Mouse (Mus musculus) cerebellum, adult 11 months (tissue): ENCODE data around the gene Faap20.
"Not testable (repeated sequence)": the region's sequence is repeated elsewhere in the genome, so short reads cannot be mapped to it uniquely, and the experiment has no call there.

Experiments used
- DNase-seq: peaks from one replicate; pipeline ENCODE4 v3.0.0; 2022

Faap20 gene

DNA sequence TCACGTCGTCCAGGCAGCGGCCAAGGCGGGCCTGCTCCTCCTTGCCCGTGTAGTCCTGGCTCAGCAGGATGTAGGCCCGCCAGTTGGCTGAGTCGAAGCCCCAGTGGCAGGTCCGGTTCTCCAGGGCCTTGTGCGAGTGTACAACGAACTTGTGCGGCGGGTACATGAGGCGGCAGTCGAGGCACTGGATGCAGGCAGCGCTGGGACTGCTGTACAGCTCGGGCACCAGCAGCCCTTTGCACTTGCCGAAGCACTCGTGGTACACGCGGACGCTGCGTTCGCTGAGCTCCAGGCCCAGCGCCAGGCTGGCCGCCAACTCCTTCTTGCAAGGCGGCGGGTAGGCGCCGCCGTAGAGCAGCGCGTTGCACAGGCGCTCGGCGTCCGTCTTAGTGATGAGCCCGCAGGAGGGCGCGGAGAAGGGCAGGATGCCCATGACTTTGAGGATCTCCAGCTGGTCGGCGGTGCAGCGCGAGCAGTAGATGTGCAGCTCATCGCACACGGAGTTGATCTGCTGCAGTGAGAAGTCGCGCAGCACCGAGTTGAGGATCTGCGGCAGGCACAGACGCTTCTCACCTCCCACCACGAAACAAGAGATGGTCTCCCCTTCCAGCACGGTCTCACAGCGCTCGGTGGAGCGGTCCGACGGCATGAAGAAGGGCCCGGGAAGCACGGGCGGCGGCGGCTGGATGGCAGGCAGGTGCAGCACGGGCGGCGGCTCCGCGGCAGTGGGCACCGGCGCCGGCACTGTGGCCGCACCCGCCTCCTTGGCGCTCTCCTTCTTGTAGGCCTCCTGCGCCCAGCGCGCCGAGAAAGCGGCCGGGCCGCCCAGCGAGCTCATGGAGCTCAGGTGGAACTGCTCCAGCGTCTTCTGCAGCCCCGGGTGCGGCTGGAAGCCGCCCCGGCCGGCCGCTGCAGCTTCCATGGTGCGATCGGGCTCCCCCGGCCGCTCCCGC lies 27.7 kb upstream of the Faap20 start:
- DNase-seq, result peak; percentile 76

GRCm38 (mm10) chr4:155222552-155222840 lies 27.1 kb upstream of the Faap20 start, which contains the start of gene Ski:
Gene Ski, minus strand, starts transcription at chr4:155222592.
- DNase-seq, result no peak

- peak; percentile 100 for DNase-seq
Measured at GRCm38 (mm10) chr4:155222841-155223593, 26.6 kb upstream of the Faap20 start.

- DNase-seq, result no peak
Measured at GRCm38 (mm10) chr4:155223594-155224528, 25.7 kb upstream of the Faap20 start.

GRCm38 (mm10) chr4:155225918-155226317 lies 23.7 kb upstream of the Faap20 start:
- no peak for DNase-seq

DNA sequence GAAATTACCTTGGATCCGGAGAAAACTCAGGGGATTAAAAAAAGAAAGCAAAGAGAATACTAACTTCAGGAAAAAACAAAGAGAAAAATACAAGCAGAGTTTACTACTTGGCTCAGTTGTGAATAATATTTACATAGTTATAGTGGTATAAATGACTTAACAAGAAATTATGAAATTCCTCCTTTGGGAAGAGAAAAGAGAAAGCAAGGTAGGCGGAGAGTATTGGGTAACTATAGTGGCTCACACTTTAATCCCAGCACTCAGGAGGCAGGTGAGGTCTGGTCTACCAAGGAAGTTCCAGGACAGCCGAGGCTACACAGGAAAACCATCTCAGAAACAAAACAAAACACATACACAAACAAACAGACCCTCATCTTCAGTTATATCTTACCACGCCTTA lies 21.6 kb upstream of the Faap20 start:
- DNase-seq, result no peak

DNA sequence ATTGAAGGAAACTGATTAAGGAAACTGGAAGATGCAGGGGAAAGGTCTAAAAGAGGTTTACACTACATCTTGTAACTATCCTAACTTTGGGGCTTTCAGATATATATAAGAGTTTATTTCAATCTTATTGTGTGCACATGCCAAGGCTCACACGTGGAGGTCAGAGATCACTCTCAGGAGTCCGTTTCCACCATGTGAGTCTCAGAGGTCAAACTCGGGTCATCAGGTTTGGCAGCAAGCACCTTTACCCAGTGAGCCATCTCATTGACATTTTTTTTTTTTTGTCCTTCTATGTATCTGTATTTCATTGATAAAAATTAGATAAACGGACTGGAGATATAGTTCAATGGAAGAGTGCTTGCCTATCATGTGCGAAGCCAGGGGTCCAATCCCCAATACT lies 21.1 kb upstream of the Faap20 start:
- DNase-seq, result no peak

DNA sequence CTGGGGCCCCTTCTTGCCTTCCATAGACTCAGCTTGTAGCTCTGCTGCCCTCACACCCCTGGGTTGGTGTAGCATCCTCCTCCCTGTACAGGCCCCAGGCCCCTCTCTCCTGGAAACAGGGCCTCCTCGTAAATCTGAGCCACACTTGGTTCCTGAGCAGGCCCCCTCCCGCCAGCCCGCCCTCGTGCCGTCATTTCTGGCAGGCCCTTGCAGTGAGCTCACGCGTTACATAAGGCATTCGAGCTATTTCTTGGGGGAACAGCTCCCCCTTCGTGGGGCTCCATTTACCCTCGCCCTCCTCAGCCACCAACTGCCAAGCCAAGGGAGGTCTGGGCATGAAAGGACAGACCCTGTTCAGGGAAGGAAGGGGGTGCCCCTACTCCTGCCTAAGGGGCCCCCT lies 15.7 kb upstream of the Faap20 start:
- peak; percentile 78 for DNase-seq

DNA sequence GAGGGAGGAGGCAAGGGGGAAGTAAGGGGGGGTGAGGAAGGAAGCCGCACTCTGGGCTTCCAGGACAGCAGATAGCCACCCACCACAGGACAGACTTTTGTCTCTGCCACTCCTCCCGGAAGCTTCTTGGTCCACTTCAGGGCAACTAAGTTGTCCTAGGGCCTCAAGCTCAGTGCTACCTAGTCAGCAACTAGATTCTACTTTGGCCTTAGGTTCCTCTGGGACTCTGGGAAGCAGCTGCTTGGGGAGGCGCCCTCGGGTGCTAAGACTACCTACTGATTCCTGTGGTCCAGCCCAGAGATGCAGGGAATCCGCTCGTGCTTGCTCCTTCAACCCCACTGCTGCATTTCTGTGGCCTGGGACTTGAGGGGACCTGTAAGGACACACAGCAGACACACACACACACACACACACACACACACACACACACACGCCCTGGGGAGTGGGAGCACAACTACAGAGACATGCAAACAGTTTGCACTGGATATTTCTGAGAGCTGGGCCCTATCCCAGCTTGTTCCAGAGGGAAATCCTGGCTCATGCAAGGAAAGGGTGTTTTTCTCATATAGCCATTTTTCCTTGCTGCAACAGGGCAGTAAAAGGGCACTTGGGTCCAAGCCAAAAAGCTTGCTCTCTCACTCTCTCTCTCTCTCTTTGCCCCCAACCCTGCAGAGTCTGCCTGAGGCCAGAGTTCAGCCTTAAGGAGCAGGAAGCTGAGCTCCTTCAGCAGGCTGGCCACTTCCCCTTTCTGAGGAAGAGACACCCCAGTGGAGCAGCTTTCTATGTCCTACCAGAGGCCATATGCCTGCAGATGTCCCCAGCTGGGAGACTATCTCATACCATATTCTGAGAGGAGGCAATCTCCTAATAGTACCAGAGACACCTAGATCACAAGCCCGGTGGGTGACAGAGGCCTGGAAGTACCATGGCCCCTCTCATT lies 15.0 kb upstream of the Faap20 start:
- DNase-seq, result no peak

GRCm38 (mm10) chr4:155235311-155236119 lies 14.1 kb upstream of the Faap20 start:
- peak; percentile 75 for DNase-seq

DNA sequence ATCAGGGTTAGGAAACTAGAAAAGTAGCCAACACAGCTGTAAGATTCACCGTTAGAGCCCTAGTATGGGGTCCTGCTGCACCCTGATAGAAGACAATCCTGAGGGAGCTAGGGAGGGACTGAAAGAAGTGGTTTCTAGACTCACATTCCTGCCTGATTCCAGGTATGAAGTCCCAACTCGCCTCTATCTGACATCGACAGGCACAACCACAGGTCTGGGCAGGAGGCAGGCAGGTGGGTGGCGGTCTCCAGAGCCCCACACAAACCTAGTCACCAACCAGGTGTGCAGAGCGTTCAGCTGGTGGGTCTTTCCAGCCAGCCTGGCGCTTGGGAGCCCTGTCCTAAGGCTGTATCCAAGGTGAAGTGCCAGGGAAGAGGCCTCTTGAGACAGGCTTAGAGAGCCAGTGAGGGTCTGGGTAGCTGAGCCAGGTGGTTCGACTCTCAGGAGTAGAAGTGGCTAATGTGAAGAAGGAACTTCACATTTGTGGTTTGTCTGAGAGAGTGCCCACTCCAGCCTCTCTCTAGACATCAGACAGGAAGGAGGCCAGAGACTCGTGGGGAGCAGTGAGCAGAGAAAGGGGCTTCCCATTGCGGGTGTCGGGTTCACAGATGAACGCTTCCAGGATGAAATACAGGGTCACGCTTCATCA lies 12.7 kb upstream of the Faap20 start:
- DNase-seq, result no peak

GRCm38 (mm10) chr4:155238276-155238675 lies 11.3 kb upstream of the Faap20 start:
- no peak for DNase-seq

DNA sequence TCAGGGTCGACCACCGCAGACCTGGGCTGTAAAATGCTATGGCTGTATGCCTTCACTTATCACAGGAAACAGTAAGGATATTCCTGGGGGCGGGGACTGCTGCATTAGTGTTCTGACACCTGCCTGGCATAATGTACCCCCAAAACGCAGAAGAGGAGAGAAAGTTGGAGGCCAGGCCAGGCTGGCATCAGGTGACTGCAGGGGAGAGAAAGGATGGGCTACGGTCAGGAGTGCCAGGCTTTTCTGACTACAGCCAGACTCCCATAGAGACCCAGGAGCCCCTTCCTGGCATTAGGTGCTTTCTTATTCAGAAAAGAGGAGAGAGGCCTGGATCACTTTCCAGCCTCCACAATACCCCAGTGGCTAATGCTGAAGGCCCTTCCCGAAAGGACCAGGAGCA lies 10.1 kb upstream of the Faap20 start:
- DNase-seq, result no peak

DNA sequence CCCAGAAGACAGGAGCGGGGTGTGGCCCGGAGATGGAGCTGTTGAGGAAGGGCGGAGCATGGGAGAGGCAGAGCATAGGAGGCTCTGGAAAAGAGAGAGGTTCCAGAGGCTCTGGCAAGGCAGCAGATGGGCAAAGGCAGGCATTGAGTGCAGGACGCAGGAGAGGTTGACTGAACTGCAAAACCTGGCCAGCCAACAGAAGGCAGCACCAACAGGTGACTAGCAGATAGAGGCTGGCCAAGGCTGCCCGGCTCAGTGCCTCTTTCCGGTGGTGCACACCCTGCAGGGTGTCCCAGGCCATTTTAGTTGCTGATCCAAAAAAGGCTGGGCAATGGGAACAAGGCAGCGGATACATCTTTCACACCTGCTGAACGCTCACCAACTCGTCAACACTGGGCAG lies 7.8 kb upstream of the Faap20 start:
- peak; percentile 89 for DNase-seq

DNA sequence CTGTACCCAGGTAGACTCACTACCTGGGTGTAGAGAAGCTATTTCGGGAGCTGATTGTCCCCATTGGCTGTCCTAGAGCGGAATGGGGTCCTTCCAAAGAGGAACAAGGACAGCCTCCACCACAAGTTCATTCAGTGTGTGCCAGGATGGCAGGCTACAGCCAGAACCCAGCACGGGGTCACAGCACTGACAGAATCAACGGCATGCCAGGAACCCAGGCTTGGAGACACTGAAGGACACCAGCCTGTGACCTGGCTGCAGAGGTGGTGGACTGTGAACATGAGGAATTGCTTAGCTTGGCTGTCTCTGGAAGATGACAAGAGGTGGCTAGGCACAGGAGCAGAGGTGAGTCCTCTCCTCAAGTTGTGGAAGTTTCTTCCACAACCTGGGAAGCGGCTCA lies 7.3 kb upstream of the Faap20 start:
- DNase-seq, result no peak

GRCm38 (mm10) chr4:155243233-155243632 lies 6.4 kb upstream of the Faap20 start:
- no peak for DNase-seq

DNA sequence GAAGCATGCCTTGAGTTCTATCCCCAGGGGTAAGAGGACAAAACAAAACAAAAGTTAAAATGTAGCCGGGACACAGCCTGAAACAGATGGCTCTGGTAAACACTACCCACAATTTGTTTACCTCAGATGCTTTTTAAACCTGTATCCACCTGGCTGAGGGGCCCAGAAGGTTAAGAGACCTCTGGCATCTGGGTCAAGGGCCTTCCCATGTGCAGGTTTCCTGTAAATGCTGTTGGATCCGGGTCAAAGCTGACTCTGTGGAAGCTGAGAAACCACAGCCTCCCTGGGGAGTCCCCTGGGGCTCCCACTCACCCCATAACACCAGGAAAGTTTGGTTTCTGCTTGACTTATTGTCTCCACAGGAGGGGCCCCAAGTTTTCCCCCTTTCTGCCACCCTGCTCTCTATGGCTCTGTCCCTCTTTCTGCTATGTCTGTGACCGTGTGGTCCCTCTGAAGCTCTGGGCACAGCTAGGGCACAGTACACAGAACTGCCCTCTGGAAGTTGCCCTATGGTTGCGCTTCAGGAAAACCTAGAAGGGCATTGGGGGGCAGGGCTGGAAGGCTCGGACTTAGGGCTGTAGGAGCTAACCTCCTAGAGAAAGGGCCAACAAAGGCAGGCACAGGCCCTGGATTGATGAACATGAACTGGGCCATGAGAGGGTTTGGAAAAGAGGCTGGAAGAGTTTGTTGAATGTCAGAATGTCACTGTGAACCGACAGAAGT lies 3.7 kb upstream of the Faap20 start:
- DNase-seq, result no peak

- DNase-seq, result peak; percentile 76
Measured at GRCm38 (mm10) chr4:155246691-155247105, 2.9 kb upstream of the Faap20 start.

- not testable (repeated sequence) for DNase-seq
Measured at GRCm38 (mm10) chr4:155248054-155248453, 1.5 kb upstream of the Faap20 start.

- DNase-seq, result peak; percentile 92
Measured at GRCm38 (mm10) chr4:155249257-155249647, 350 bp upstream of the Faap20 start.
